ENCODE assay signal across 9 mouse cellular contexts in genomic region chr13:32662041-32662440, GRCm38 (mm10).
DNase-seq lines count a peak whose midpoint lies in the region; TF ChIP-seq lines count a peak whose summit lies in the region.
"Had no signal": no experiment of that assay in that cellular context is flagged by ENCODE, and none has a peak within 500 bp of the region (broad histone marks: within the 10 kb centered on the region; RNA-seq: fewer than 3 reads in every experiment).

No protein-coding gene starts in this region.

- no peak overlapping the region for H3K27ac ChIP-seq in left cerebral cortex, adult 2 months
- no peak overlapping the region for H3K27ac ChIP-seq in midbrain, embryonic 10.5 days (replicated peaks)
- H3K27ac ChIP-seq: liver, embryonic 15.5 days had no signal

- intact Hi-C loops in left cerebral cortex, adult 2 months (cut with DNase I) = no loop called here
- intact Hi-C loops in left cerebral cortex, postnatal 4 days (cut with DNase I) = no loop called here

- peak; percentile 48 for TF ChIP-seq CTCF in left cerebral cortex, adult 2 months (IDR thresholded peaks at IDR 0.05)

- H3K36me3 ChIP-seq in midbrain, embryonic 10.5 days = no peaks in the 10 kb centered on the region
- H3K36me3 ChIP-seq: liver, embryonic 15.5 days had no signal

- no peaks in the 10 kb centered on the region for H3K27me3 ChIP-seq in midbrain, embryonic 10.5 days (ENCODE audit: low read depth, poor library complexity, severe bottlenecking)
- H3K27me3 ChIP-seq: liver, embryonic 15.5 days had no signal

- H3K4me3 ChIP-seq in left cerebral cortex, adult 2 months = no peak overlapping the region
- no peak overlapping the region for H3K4me3 ChIP-seq in midbrain, embryonic 10.5 days
- H3K4me3 ChIP-seq: liver, embryonic 15.5 days had no signal

- DNase-seq in adrenal gland, postnatal 36 days = peak; percentile 22 to 42
- no peak for DNase-seq in adrenal gland, postnatal 25 days
- no peak for DNase-seq in left cerebral cortex, adult 2 months (ENCODE audit: extremely low spot score in 1 of 2, low spot score in 2 of 2)
- no peak for DNase-seq in left cerebral cortex, postnatal 4 days
- peak; percentile 71 for DNase-seq in NIH3T3 (ENCODE audit: low read depth)
- peak; percentile 49 for DNase-seq in lung, postnatal 10 days
- DNase-seq in Muller cell, postnatal 12 days (ENCODE audit: inconsistent ontology term) = no peak
- DNase-seq in midbrain, embryonic 10.5 days (ENCODE audit: low spot score) = no peak

- WGBS in midbrain, embryonic 10.5 days = 82% methylated on average over 3 of the region's 3 CpGs

- H3K4me1 ChIP-seq in midbrain, embryonic 10.5 days = 0 out of 2 replicates have a peak, but pooled peaks cover 3% of the 10 kb centered on the region
- H3K4me1 ChIP-seq: liver, embryonic 15.5 days had no signal

- no peaks in the 10 kb centered on the region for H3K9me3 ChIP-seq in midbrain, embryonic 10.5 days (replicated peaks)
- H3K9me3 ChIP-seq: liver, embryonic 15.5 days had no signal

Comparison
In these comparisons a context has a peak if more than half of its experiments do, and no peak if none do; other contexts are left out.
1. DNase-seq: peak in adrenal gland, postnatal 36 days (2 of 2), NIH3T3 (single experiment) and lung, postnatal 10 days (single experiment); none in adrenal gland, postnatal 25 days (single experiment), left cerebral cortex, adult 2 months (0 of 2), left cerebral cortex, postnatal 4 days (single experiment), Muller cell, postnatal 12 days (single experiment) and midbrain, embryonic 10.5 days (single experiment).